Mouse (Mus musculus): Measurements from ENCODE around the gene Nudt22.
A peak's percentile ranks its signal among the peaks of the same experiment; 100 is the strongest.

Gene Nudt22

DNA sequence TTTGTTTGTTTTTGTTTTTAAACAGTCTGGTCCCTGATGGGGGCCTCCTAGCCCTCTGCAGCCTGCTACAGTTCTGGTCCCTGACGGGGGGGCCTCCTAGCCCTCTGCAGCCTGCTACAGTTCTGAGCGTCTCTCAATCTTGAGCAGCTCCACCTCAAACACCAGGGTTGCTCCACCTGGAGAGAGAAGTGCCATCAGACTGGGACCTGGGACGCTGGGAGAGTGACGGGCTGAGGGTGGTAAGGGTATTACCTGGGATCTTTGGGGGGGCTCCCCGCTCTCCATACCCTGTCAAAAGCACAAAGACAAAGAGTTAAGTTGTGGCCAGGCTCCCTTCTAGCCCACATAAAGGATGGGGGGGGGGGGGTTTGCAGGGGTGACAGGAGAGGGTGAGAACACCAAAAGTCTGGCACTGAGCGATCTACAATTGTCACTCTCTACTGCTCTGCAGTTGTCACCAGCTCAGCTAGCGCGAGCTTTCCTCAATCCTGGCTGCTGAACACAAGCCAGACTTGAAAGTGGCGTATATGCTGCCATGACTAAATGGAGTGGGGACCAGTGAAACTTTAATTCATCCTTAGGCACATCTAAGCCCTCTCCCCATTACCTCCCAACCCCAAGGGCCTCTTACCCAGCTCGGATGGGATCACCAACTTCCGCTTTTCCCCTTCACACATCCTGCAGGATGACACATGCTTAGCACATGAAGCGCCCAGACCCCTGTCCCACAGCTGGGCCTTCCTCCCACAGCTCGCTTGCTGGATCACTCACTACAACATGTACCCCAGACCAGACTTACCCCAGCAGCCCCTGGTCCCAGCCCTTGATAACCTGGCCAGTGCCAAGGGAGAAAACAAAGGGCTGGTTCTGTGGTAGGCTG lies 17.9 kb downstream of the Nudt22 start:
- no peak for DNase-seq (ENCODE audit: low spot score in 2 of 2)

- peak in 1 of 2 experiments; percentile 59 for DNase-seq (ENCODE audit: low spot score in 2 of 2)
Measured at GRCm38 (mm10) chr19:6975537-6976521, 20.1 kb downstream of the Nudt22 start, which contains the start of gene Plcb3. TSS of gene Plcb3 (minus strand) at chr19:6976470.

DNA sequence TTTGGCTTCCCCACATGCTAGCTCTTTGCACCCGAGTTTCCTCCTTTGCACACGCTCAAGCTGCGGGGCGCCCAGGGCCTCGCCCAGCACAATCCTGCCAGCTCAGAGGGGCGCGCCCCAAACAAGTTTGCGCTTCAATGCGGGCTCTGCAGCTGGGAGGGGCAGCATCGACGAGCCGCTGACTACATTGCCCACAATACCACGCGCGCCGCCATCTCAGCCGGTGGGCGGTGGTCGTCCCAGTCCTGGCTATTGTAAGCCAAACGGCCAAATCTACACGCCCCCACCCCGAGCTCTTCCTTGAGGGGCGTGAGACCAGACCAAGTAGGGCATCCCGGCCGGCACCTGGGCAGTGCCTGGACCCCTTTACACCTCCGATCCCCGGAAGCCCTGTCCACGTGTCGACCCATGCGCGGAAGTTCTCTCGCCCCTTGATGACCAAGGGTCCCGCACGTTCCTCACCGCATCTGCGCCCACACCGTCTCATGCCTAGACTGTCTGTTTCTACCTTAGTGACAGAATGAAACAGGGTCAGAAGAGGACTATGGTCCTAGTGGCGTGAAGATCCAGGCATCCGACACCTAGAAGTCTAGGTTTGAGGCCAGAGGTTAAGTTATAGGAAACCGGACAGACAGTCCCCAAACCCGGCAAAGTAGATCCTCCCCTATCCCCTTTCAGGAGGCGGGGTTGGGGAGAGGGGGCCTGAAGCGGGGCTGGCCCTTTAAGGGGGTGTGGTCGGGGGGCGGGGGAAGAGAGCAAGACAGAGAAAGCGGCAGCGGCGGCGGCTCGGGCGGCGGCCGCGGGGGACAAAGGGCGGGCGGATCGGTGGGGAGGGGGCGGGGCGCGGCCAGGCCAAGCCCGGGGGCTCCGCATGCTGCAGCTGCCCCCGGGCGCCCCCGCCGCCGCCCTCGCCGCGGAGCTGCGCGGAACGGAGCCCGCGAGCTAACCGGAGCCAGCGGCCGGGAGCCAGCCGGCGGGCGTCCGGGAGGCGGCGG lies 21.4 kb downstream of the Nudt22 start, which contains the start of gene Ppp1r14b:
Gene Ppp1r14b, plus strand, starts transcription at position 758 of the 995 bp plus-strand sequence.
- peak; percentile 77 to 89 for DNase-seq (ENCODE audit: low spot score in 2 of 2)

DNA sequence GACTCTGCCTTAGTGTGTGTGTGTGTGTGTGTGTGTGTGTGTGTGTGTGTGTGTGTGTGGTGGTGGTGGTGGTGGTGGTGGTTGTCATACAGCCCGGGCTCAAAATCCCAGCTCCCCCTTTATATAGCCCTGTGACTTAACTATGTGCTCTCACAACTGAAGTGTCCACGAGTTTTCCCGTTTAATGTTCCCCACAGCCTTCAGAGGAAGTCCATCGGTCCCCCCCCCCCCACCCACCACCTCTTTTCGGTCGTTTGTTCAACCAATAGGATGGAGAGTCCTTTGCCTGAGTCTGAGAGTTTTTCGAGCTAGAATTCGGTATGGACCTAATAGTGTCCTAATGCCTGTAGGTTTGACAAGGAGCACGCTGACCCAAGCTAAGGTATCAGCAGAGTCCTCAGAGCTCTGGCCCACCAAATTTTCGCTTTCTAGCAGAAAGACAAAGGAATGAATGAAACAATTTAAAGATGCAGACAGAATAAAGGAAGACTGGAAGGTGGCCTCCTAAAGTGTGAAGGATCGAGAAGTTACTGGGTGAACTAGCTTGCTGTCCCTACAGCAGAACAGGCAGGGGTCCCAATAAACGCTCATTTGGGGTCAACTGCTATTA lies 22.2 kb downstream of the Nudt22 start:
- DNase-seq (ENCODE audit: low spot score in 2 of 2), result no peak

DNA sequence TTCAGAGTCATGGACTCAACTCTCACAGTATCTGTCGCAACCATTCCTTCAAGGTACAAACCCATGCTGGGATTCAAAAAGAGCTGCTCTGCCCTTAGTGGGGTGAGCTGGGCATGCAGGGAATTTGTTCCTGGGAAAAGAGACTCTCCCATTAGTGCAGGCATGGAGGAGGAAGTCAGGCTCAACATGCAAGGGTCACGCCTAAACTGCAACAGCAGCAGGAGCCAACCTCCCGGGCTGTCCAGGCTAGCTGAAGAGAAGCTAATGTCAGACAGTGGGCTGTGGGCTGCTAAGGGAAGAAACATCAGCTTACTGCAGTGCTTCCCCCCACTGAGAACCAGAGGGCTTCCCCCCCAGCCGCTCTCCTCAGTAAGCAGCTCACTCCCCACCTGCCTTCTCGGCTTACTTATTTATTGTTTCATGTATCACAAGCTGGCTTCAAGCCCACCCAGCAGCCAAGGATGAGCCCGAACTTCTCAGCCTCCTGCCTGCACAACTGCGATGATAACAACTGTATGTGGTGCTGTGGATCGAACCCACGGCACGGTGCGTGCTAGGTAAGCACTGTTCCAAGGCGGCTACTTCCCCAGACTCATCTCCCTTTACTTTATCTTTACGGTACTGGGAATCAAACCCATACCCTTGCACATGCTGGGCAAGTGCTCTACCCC lies 23.5 kb downstream of the Nudt22 start:
- no peak for DNase-seq (ENCODE audit: low spot score in 2 of 2)

DNA sequence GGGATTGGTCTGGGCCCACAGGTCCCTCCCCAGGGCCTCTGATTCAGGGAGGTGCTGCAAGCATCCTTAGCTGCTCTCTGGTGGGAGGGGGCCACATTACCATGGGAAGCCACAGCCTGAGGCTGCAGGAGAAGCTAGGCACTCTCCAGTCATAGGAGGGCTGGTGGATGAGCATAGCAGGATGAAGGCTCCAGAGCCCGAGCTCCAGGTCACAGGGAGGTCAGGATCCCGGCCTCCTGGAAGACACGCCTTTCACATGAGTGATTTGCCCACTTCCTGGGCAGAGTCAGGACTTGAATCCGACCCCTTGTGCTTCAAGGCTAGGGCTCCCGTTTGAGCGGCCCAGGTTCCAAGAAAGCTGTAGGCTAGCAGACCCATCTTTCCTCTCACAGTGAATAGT lies 24.3 kb downstream of the Nudt22 start:
- DNase-seq (ENCODE audit: low spot score in 2 of 2), result no peak

DNA sequence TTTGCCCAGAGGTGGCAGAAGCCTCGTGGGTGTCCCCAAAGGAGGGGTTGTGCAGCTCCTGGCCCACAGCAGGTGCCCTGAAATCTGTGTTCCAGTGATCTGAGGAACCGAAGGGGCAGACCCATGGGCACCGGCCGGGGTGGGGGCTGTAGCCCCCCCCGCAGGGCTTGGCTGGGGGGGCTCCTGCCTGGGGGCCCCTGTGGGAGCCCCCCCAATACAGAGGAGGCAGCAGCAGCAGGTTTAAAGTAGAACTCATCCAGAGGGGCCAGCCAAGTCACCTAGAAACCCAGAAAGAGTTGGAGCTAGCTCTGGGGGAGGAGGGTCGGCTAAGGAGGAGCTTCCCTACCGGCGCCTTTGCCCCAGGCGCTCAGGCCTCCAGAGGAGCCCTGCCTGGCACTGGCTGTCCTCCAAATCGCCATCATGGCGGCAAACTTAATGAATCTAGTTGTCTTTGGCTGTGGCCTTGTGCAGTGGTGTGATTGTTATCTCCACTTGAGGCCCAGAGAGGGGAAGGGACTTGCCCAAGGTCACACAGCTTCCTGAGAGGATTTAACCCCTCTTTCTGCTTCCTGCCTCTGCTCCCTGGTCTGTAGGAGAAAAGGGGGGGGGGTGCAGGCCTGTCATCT lies 25.3 kb downstream of the Nudt22 start:
- DNase-seq (ENCODE audit: low spot score in 2 of 2), result no peak

GRCm38 (mm10) chr19:6969665-6970381 lies 26.1 kb downstream of the Nudt22 start:
- DNase-seq (ENCODE audit: low spot score in 2 of 2), result peak; percentile 75 to 78

DNA sequence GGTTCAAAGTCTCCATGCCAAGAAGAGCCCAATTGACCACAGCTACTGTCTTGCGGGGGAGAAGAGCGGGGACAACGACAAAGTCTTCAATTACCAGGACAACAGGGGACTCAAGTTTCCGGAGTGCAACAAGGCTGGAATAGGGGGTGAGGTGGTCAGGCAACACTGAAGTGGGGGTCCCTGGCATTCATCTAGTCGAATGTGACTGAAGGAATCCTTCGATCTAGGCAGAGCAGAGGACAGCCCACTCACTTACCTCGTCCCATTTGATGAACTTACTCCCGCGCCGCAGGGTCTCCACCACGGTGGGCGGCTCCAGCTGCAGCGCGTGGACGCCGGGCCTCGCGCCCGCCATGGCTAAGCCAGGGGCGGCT lies 26.6 kb downstream of the Nudt22 start:
- DNase-seq (ENCODE audit: low spot score in 2 of 2), result no peak

GRCm38 (mm10) chr19:6968491-6969271 lies 27.2 kb downstream of the Nudt22 start:
- no peak for DNase-seq (ENCODE audit: low spot score in 2 of 2)

- DNase-seq (ENCODE audit: low spot score in 2 of 2), result no peak
Measured at GRCm38 (mm10) chr19:6956461-6956860, 39.5 kb downstream of the Nudt22 start.

DNA sequence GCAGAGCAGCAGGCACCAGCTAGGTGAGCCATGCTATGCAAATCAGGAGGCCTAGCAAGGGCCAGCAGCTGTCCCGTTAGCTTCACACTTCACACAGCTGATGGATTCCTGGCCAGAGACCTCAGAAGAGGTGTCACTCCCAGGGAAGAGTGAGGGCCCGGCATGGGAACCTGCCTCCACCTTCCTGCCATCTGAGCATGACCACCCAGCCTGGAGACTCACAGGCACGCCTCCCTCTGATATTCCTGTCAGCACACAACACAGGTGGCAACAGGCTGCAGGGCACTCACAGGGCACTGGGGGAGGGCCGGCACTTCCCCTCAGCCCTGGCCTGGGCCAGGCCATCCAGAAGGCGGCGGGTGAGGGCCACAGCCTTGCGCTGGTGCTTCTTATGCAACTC lies 40.5 kb downstream of the Nudt22 start:
- DNase-seq (ENCODE audit: low spot score in 2 of 2), result no peak

DNA sequence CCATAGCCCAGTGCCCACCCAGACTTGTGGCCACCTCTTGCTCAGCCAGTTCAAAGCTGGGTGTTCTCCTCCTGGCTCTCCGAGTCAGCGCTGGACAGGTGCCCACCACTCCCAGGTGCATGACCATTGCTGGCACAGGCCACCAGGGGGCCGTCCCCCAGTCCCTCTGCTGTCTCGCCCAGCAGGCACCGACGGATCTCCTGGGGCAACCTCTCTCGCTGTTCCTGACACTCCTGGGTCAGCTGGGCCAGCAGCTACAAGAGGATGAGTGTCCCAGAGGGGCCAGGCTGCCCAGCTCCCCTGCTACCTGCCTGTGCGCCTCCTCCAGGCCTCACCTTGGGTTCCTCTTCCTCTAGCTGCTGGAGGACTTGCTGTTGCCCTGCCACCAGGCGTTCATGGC lies 41.9 kb downstream of the Nudt22 start:
- peak in 1 of 2 experiments; percentile 51 for DNase-seq (ENCODE audit: low spot score in 2 of 2)

GRCm38 (mm10) chr19:6952712-6953037 lies 43.2 kb downstream of the Nudt22 start:
- peak in 1 of 2 experiments; percentile 65 for DNase-seq (ENCODE audit: low spot score in 2 of 2)

GRCm38 (mm10) chr19:6951994-6952711 lies 43.8 kb downstream of the Nudt22 start:
- peak; percentile 80 to 81 for DNase-seq (ENCODE audit: low spot score in 2 of 2)

- peak; percentile 91 to 92 for DNase-seq (ENCODE audit: low spot score in 2 of 2)
Measured at GRCm38 (mm10) chr19:6951381-6951968, 44.4 kb downstream of the Nudt22 start.

DNA sequence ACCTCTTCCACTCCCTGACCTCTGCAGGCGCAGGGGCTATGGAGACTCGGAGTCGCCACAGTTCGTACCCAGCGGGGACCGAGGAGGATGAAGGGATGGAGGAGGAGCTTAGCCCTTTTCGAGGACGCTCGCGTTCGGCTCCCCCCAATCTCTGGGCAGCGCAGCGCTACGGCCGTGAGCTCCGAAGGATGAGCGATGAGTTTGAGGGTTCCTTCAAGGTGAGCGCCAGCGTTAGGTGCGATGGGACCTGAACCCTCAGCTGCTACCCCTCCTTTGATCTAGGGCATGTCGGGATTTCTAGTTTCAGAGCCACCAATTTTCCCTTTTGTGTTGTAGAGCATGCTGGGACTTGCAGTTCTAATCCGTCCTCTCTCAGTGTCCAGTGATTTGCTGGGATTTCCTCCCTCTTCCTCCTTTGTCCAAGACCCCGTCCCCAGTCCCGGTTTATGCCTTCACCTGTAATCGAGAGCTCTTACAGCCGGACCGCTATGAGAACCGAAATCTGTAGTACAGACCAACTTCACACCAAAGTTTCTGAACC lies 45.2 kb downstream of the Nudt22 start:
- DNase-seq (ENCODE audit: low spot score in 2 of 2), result no peak

All from urinary bladder, postnatal 4 days (tissue).